Mouse (Mus musculus) heart, postnatal 0 days (tissue): Measurements from ENCODE around the gene Nmnat3.
A peak's percentile ranks its signal among the peaks of the same experiment; 100 is the strongest.

Source experiments
- CTCF ChIP-seq: IDR thresholded peaks from 2 replicates; pipeline ENCODE4 v1.5.1; 2016; ENCODE audit warnings: antibody characterized with exemption, control low read depth, low read depth
- EP300 ChIP-seq: IDR thresholded peaks from 2 replicates; pipeline ENCODE4 v1.6.1; 2016; ENCODE audit warnings: antibody characterized with exemption, low read depth

GRCm38 (mm10) chr9:98417919-98418318 is 130.7 kb downstream of the Nmnat3 start:
- TF ChIP-seq EP300, result no peak
- TF ChIP-seq CTCF, result peak; percentile 69
